Mouse (Mus musculus) frontal cortex, postnatal 10 days (tissue): ENCODE data around the gene Ilk.
"Not testable (repeated sequence)": the region's sequence is repeated elsewhere in the genome, so short reads cannot be mapped to it uniquely, and the experiment has no call there.

Experiments used
- DNase-seq, 2 experiments: peaks; one replicate each; pipeline ENCODE4 v3.0.0; 2022; ENCODE audit warnings: low spot score in 2 of 2, mixed read lengths in 1 of 2

Gene Ilk

GRCm38 (mm10) chr7:105736264-105736901, at the start of gene Ilk:
TSS of gene Ilk (plus strand) at chr7:105736592.
- DNase-seq: peak; percentile 81 to 88

- DNase-seq: no peak
These were observed 45.5 kb upstream of the Ilk start for GRCm38 (mm10) chr7:105690875-105691274.

DNA sequence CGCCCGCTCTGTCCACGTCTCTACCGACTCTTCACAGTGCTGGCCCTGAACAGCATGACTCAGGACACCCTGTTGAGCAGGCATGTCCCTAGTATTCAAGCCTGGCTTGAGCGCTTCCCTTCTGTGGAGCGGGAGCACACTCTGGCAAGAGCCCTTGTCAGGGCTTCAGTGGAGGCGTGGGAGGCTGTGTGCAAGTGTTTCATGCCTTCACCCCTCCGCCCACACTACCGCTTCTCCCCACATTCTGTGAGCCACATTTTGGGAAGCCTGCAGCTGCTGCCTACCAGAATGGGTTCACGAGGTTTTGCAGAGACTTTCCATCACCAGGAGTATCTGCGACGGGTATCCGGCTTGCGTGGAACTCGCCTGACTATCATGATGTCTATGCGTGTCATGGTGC, 33.2 kb upstream of the Ilk start:
- no peak for DNase-seq

GRCm38 (mm10) chr7:105703816-105704215, 32.6 kb upstream of the Ilk start:
- DNase-seq: no peak

DNA sequence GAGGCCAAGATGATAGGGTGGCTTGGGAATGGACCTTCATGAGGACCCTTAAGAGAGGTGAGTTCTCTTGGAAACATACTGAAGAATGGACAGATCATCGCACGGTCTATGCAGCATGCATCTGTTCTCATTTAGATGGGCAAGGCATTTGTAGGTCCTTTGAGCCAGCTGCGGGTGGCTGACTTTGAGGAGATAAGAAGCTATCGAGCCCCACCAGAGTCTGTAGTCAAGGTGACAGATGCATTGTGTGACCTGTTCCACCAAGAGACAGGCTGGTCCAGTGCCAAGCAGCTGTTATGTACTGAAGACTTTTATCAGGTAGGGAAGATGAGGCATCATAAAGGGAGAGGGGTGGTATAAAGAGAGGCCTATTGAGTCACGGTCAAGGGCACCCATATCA, 27.7 kb upstream of the Ilk start:
- no peak for DNase-seq

GRCm38 (mm10) chr7:105715366-105715765, 21.0 kb upstream of the Ilk start:
- DNase-seq: no peak

DNA sequence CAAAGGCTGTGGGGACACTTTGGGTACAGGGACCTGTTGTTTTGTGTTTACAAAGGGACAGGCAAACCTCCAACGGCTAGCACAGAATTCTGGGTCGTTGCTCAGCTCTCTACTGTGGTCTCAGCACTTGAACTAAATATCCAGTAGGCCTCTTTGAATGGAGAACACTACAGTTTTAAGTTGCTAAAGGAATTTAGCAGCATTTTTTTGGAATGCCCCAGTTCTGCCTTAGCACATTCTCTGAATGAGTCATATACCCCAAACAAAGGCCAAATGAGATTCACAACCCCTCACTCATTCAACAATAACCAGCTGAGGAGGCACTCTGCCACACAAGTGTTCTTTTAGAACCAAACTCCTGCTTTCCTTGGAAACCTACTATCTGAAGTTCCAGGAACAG, 14.5 kb upstream of the Ilk start:
- no peak for DNase-seq

DNA sequence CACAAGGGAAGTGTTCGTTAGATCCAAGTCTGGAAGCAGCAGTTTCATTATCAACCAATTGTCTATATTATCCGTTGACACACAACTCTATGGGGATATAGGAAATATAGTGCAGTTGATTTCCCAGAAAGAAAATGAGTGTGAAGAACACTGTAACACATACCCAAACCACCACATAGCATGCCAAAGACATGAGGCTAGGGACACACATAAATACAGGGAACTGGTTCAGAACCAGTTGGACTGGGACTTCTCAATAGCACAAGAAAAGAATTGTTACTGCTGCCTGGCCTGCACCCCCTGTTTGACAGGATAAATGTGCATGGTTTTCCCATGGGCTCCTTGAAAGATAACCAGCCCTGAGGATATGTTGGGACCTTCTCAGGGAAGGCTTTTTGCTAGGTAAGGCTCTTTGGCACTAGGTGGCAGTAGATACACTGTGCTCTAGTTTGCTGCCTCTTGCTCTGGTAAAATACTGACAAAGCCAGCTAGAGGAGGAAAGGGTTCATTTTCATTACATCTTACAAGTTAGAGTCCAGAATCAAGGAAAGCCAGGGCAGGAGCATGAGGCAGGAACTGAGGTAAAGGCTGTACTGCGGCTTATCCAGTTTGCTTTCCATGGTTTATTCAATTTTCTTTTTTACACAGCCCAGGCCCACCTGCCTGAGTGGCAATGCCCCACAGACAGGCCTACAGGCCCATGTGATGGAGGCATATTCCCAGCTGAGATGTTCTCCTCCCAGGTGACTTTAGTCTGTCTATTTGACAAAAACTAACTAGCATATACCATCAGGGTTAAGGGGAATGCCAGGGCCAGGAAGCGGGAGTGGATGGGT, 10.0 kb upstream of the Ilk start:
- peak in 1 of 2 experiments; percentile 54 for DNase-seq

GRCm38 (mm10) chr7:105726980-105727325, 9.4 kb upstream of the Ilk start:
- DNase-seq: no peak

GRCm38 (mm10) chr7:105728701-105729428, 7.5 kb upstream of the Ilk start:
- DNase-seq: no peak

DNA sequence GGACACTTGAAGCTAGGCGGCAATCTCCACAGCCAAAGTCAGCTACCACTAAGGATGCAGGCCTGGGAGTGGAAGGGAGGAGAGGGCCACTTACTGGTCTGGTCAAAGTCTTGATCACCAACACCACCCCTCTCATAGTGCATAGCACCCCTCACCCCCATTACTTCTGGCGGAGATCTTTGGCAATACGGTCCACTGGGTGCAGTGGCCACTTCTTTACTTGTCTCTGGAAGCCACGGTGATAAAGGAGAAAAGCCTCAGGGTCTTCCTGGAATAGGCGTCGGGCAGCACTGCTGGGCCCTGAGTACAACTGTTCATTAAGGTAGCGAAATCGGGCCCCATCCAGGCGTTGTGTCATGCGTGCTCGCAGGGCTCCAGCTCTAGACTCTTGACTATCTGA, 2.6 kb upstream of the Ilk start:
- DNase-seq: no peak

DNA sequence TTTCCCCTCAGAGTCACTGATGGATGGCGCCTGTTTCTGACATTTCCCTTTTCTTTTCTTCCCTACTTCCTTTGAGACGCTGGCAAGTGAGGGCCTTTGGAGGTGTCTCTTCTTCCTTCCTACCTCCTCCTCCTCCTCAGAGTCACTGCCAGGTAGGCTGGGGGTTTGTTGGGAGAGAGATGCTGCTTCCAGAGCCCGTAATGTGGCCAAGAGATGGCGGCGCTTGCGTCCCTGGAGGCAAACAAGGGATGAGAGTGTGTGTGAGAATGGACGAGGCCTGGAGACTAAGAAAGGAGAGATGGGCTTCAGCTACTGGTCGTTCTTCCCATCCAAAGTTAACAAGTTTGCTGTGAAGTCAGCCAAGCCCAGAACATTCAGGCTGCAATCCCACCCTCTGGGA, 1.6 kb upstream of the Ilk start:
- DNase-seq: no peak

DNA sequence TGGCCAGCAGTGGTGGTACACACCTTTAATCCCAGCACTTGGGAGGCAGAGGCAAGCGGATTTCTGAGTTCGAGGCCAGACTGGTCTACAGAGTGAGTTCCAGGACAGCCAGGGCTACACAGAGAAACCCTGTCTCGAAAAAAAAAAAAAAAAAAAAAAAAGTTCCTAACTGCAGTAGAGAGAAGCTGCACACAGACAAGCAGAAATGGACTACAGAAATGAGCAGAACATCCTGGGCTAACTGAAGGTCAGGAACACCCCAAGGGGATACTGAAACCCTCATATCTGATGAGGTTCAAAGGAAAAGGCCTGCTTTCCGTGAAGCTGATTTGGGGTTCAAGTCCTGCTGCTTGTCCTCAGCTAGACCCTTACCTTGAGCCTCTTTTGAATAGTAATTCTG, 928 bp upstream of the Ilk start:
- DNase-seq: not testable (repeated sequence)

DNA sequence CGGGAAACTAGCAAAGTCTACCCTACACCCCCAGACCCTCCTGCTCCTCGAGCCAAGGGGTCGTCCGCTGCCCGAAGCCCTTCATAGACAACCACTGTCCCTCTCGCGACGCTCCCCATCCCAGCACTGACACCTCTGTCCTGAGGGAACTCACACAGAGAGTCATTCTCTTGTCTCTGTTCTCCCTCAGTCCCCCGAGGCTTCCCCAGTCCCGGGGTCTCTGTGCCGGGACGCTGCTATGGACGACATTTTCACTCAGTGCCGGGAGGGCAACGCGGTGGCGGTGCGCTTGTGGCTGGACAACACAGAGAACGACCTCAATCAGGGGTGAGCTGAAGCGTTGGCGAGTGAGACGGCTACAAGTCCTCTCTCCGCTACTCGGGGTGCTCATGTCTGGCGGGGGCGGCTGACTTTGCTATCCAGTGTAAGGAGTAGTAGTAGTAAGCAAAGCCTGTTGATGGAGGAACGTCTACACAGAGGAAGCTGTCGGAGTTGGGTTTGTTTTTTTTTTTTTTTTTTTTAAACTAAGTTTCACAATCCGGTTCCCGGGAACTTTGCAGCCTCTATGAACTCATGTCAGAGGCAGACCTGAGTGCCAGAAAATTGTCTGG, 624 bp downstream of the Ilk start, which contains the start of gene Rrp8:
TSS of gene Rrp8 (minus strand) at position 475 of the 611 bp plus-strand sequence.
- DNase-seq: no peak

DNA sequence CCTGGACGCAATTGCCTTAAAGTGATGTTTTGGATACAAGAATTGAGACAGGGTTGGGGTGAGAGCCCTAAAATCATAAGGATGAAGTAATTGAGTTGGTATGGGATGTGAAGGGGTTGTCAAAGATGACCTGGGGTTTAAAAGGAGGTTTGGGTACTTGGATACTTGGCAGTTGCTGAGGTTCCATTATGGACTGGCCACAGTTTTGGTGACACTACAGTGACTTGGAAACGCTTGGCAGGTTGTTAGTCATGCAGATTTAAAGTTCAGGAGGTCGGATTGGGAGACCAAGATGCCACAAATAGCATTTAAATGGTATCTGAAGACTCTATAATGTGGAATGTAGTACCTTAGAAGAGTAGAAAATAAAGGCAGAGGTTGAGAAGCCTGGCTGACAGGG, 1.3 kb downstream of the Ilk start:
- no peak for DNase-seq

- no peak for DNase-seq
These were observed 1.9 kb downstream of the Ilk start for GRCm38 (mm10) chr7:105738286-105738685.

DNA sequence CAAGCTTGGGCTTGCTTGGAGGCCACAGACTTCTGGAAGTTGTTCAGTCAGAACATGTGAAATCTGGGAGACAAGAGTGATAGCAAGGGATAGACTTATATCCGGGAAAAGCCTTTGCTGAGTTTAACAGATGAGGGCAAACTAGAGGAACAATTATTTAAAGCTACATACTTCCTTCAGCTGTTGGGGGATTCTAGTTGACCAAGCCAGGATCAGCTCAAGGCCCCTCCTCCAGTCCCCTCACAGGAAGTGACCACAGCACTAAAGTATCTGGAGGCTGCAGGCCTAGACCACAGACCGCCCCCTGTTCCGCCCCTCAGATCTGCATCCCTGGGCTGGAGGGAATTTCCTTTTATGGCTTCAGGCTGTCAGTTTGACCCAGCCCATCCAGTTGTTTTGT, 2.6 kb downstream of the Ilk start:
- DNase-seq: no peak

DNA sequence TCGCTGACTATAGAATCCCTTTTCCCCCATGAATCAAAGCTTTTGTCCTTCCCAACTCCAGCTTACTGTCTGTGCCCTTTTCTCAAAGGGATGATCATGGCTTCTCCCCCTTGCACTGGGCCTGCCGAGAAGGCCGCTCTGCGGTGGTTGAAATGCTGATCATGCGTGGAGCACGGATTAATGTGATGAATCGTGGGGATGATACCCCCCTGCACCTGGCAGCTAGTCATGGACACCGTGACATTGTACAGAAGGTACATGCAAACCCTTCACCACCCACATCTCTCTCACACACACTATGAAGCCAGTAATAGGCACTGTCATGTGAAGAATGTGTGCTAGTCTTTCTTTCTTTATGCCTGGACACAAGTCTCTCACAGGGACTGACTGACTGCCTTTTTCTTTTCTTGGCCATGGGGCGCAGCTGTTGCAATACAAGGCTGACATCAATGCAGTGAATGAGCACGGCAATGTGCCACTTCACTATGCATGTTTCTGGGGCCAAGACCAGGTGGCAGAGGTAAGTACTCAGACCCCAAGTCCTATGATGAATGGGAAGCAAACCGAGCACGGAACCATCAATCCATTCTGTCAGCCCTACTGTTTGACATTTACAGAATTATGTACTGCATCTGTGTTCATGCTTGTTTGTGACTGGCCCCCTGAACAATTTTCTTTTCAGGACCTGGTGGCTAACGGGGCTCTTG, 3.9 kb downstream of the Ilk start:
- no peak for DNase-seq

- no peak for DNase-seq
These were observed 4.5 kb downstream of the Ilk start for GRCm38 (mm10) chr7:105740851-105741250.

GRCm38 (mm10) chr7:105741978-105742377, 5.6 kb downstream of the Ilk start:
- DNase-seq: peak in 1 of 2 experiments; percentile 4

DNA sequence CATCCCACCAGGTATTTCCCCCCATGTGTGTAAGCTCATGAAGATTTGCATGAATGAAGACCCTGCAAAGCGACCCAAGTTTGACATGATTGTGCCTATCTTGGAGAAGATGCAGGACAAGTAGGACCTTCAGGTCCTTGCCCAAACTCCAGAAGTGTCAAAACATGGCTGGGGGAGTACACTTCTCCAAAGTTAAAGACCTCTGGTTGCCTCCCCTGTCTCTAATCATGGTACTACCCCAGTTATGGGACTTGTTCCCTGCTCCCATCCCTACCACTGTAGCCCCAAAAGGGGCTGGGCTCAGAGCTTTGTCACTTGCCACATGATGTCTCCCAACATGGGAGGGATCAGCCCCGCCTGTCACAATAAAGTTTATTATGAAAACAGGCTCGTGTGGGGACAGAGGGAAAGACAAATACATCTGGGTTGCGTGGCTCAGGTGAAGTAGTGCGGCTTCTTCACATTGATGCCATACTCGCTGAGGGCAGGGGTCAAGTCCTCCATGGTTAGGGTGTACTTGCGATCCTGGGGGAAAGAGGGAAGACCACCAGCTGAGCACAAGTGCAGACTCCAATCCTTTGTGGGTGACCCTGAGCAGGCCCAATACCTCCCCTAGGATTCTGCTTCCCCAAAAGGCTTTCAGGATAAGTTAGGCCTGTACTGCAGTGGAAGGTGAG, 6.3 kb downstream of the Ilk start:
- DNase-seq: not testable (repeated sequence)
